In genomic region chr17:80882476-80882875, GRCm38 (mm10) we compare ENCODE assay signal across 22 mouse cellular contexts.
DNase-seq lines count a peak whose midpoint lies in the region; ATAC-seq and TF ChIP-seq lines count a peak whose summit lies in the region.
"Had no signal": no experiment of that assay in that cellular context is flagged by ENCODE, and none has a peak within 500 bp of the region (broad histone marks: within the 10 kb centered on the region; RNA-seq: fewer than 3 reads in every experiment).

No protein-coding gene starts in this region.

- no peaks in the 10 kb centered on the region for H3K36me3 ChIP-seq in midbrain, embryonic 11.5 days (ENCODE audit: control insufficient read depth, insufficient read depth, low read length)
- H3K36me3 ChIP-seq in midbrain, embryonic 15.5 days (replicated peaks): no peaks in the 10 kb centered on the region
- H3K36me3 ChIP-seq: G1E had no signal

- POLR2A ChIA-PET in Patski (lab: Charles Lee): interaction anchor here (0.9 kb wide), 1 partner anchor 51 kb away, joined by 3 read pairs; no protein-coding TSS in a partner anchor

- H3K4me3 ChIP-seq in midbrain, embryonic 11.5 days (ENCODE audit: low read depth, low read length): no peak overlapping the region
- H3K4me3 ChIP-seq in midbrain, embryonic 15.5 days: no peak overlapping the region

- in situ Hi-C loops in Patski (cut with MboI; ENCODE audit: low pct_unique_long_range_greater_than_20kb): no loop called here

- no peak for TF ChIP-seq CTCF in Patski (IDR thresholded peaks at IDR 0.05)

- no peaks in the 10 kb centered on the region for H3K9me3 ChIP-seq in midbrain, embryonic 11.5 days (ENCODE audit: control insufficient read depth, low read length)
- no peaks in the 10 kb centered on the region for H3K9me3 ChIP-seq in midbrain, embryonic 15.5 days

- CTCF ChIA-PET in Patski (lab: Charles Lee): interaction anchor here (1.8 kb wide), 1 partner anchor 10 kb away, joined by 3 read pairs; no protein-coding TSS in a partner anchor

- no peak for ATAC-seq in midbrain, embryonic 11.5 days (ENCODE audit: low FRiP score)
- ATAC-seq in midbrain, embryonic 15.5 days (replicated peaks): no peak
- ATAC-seq in Patski: peak; percentile 44
- ATAC-seq: activated CD4-positive, CD25-positive, alpha-beta regulatory T cell, adult 4 months; CD4-positive, CD25-positive, alpha-beta regulatory T cell, adult 4 months had no signal

- H3K27me3 ChIP-seq in midbrain, embryonic 11.5 days (ENCODE audit: control insufficient read depth, insufficient read depth, low read length): no peaks in the 10 kb centered on the region
- no peaks in the 10 kb centered on the region for H3K27me3 ChIP-seq in midbrain, embryonic 15.5 days (replicated peaks)
- no peaks in the 10 kb centered on the region for H3K27me3 ChIP-seq in Patski
- H3K27me3 ChIP-seq: CH12.LX had no signal

- H3K9ac ChIP-seq in midbrain, embryonic 11.5 days (ENCODE audit: low read length): no peak overlapping the region
- no peak overlapping the region for H3K9ac ChIP-seq in midbrain, embryonic 15.5 days

- 94% methylated on average over 3 of the region's 3 CpGs for WGBS in midbrain, embryonic 11.5 days
- 85% methylated on average over 3 of the region's 3 CpGs for WGBS in midbrain, embryonic 15.5 days

- H3K27ac ChIP-seq in midbrain, embryonic 11.5 days (ENCODE audit: low read depth, low read length): no peak overlapping the region
- no peak overlapping the region for H3K27ac ChIP-seq in midbrain, embryonic 15.5 days

- peaks cover 7% of the 10 kb centered on the region; the same call in 1 of the 2 replicates for H3K4me1 ChIP-seq in midbrain, embryonic 11.5 days (ENCODE audit: control insufficient read depth, insufficient read depth, low read length)
- H3K4me1 ChIP-seq in midbrain, embryonic 15.5 days: peaks cover 11% of the 10 kb centered on the region

- no peak overlapping the region for H3K4me2 ChIP-seq in midbrain, embryonic 11.5 days
- H3K4me2 ChIP-seq in midbrain, embryonic 15.5 days: no peak overlapping the region

- peak; percentile 62 for DNase-seq in midbrain, embryonic 11.5 days (ENCODE audit: low spot score, missing footprints)
- DNase-seq in 3T3-L1 (ENCODE audit: low read depth, low spot score) (peak; percentile 52), Patski (ENCODE audit: low read depth, low spot score) (no peak)
- DNase-seq in layer of hippocampus, adult 11-12 months (ENCODE audit: low spot score): no peak
- no peak for DNase-seq in cerebellum, postnatal 14 days
- DNase-seq: adrenal gland, adult 2 months; adrenal gland, adult 8-10 months; adrenal gland, postnatal 10 days; adrenal gland, postnatal 14 days; adrenal gland, postnatal 25 days; adrenal gland, postnatal 36 days; B cell, adult 2 months; cerebellum, adult 11 months; cerebellum, adult 11-12 months; cerebellum, adult 18-20 months; cerebellum, adult 2 months; cerebellum, adult 8-10 months had no signal

Comparison
In these comparisons a context has a peak if more than half of its experiments do, and no peak if none do; other contexts are left out.
1. DNase-seq: peak in midbrain, embryonic 11.5 days (single experiment) and 3T3-L1 (single experiment); none in Patski (single experiment), layer of hippocampus, adult 11-12 months (single experiment) and cerebellum, postnatal 14 days (0 of 2).